Mouse (Mus musculus) heart, embryonic 14.5 days (tissue): ENCODE measurements around the gene Olfr666. TPM values are rescaled to one million over a fixed set of nuclear protein-coding genes. Genes with fewer than 3 reads are reported as not detected.
"Not testable (repeated sequence)": the region's sequence is repeated elsewhere in the genome, so short reads cannot be mapped to it uniquely, and the experiment has no call there.

Experiments used
- ATAC-seq: fragments of 200-750 bp; cut with Nextera tagmentation; 2 replicates; pipeline ENCODE4 v1.8.0; 2017; ENCODE audit warnings: low read depth, moderate TSS enrichment; ENCODE audit not compliant: insufficient number of reproducible peaks, insufficient read depth, low FRiP score
- H3K27ac ChIP-seq, 2 experiments: fragments of 200-500 bp in 1 of 2; fragments of 300-500 bp in 1 of 2; sonication (generic) in 1 of 2; replicated peaks in 1 of 2; 2 replicates each; pipeline ENCODE4 v1.5.1; 2012 to 2014; ENCODE audit warnings: low read depth in 2 of 2, low read length in 2 of 2, control low read depth in 1 of 2, mild to moderate bottlenecking in 1 of 2, mixed read lengths in 1 of 2; ENCODE audit not compliant: control insufficient read depth in 1 of 2, insufficient read depth in 1 of 2
- H3K27me3 ChIP-seq: fragments of 300-500 bp; sonication (generic); 2 replicates; pipeline ENCODE4 v1.6.1; 2014; ENCODE audit warnings: mild to moderate bottlenecking, low read length, control low read depth; ENCODE audit not compliant: control insufficient read depth, insufficient read depth
- H3K36me3 ChIP-seq: fragments of 300-500 bp; sonication (generic); 2 replicates; pipeline ENCODE4 v1.6.1; 2014; ENCODE audit warnings: mild to moderate bottlenecking, control low read depth, low read length, mixed read lengths; ENCODE audit not compliant: control insufficient read depth, insufficient read depth
- H3K4me1 ChIP-seq, 2 experiments: fragments of 200-500 bp in 1 of 2; fragments of 300-500 bp in 1 of 2; sonication (generic) in 1 of 2; 2 replicates each; pipeline ENCODE4 v1.6.1; 2012 to 2014; ENCODE audit warnings: low read length in 2 of 2, control low read depth in 1 of 2, mixed read lengths in 1 of 2; ENCODE audit not compliant: control insufficient read depth in 2 of 2, insufficient read depth in 2 of 2
- H3K4me2 ChIP-seq: fragments of 300-500 bp; sonication (generic); 2 replicates; pipeline ENCODE4 v1.6.1; 2014; ENCODE audit warnings: mild to moderate bottlenecking, low read length
- H3K4me3 ChIP-seq, 2 experiments: fragments of 200-500 bp in 1 of 2; fragments of 300-500 bp in 1 of 2; sonication (generic) in 1 of 2; 2 replicates each; pipeline ENCODE4 v1.5.1; 2012 to 2014; ENCODE audit warnings: low read length in 2 of 2, mild to moderate bottlenecking in 2 of 2, control low read depth in 1 of 2, low read depth in 1 of 2, moderate library complexity in 1 of 2; ENCODE audit not compliant: control insufficient read depth in 1 of 2, insufficient read depth in 1 of 2
- H3K9ac ChIP-seq: fragments of 300-500 bp; sonication (generic); 2 replicates; pipeline ENCODE4 v1.6.1; 2014; ENCODE audit warnings: mild to moderate bottlenecking, low read length
- H3K9me3 ChIP-seq: fragments of 300-500 bp; sonication (generic); 2 replicates; pipeline ENCODE4 v1.6.1; 2016; ENCODE audit warnings: low read length, control low read depth; ENCODE audit not compliant: control insufficient read depth
- WGBS: fragments of 180-500 bp; shearing (Covaris S2); extraction: QIAGEN DNeasy Blood & Tissue Kit; methylation state at CpG from one replicate; pipeline ENCODE4 v1.1.7; 2014; 5-methylcytosine and 5-hydroxymethylcytosine counted together
- polyA plus RNA-seq: library from polyadenylated mRNA; unstranded; fragments of >200 nt; fragmentation: Nextera tagmentation; extraction: Ambion mirVana; gene quantifications from 2 replicates; pipeline ENCODE4 v1.2.1, GENCODE M21; 2014

The Olfr666 gene
- polyA plus RNA-seq = not detected in 2 replicates

DNA sequence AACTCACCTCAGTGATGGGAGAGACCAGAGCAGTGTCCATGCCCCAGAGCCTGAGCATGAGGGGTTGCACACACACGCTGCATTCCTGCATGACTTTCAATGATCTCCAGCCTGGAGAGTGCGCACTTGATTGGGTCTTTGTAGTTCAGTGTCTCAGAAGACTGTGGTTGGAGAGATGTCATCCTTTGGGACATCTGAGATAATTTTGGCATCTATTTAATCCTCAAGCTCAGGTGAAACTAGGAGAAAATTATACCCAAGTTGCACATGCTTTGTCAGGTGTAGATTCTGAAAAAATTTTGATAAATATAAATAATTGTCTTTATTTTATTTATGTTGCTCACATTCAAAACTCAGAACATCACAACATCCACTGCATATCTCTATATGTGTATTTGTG is at the start of gene Olfr666:
Gene Olfr666 (minus strand): TSS at position 101 of the 400 bp plus-strand sequence.
- Histone ChIP-seq H3K27ac (no peak within 1 kb of the TSS), H3K4me2 (no peak within 1 kb of the TSS), H3K27me3 (no peaks in the 10 kb centered on the region), H3K4me3 (no peak within 1 kb of the TSS), H3K4me1 (no peaks in the 10 kb centered on the region), H3K9me3 (no peaks in the 10 kb centered on the region), H3K9ac (no peak within 1 kb of the TSS), H3K36me3 (no peaks in the 10 kb centered on the region)
- no peak for ATAC-seq
- 85% methylated on average over 2 of the region's 2 CpGs for WGBS

DNA sequence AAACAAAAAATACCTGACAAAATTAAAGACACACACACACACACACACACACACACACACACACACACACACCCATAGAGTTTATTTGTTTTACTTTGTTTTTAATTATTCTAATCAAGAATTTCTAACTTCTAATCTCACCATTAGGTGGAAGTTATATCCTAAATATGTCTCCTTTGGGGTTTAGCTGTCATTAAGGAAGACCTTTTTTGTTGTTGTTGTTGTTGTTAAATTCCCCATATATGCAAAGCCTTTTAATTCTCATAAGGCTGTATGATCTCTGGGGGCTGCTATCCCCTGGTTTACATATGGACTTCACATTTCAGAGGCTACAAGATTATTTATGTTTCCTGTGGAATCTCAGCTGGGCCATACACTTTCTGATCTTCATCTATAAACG is 38.2 kb upstream of the Olfr666 start, which contains the start of gene Olfr669:
Gene Olfr669 (plus strand): TSS at position 301 of the 400 bp plus-strand sequence.
- H3K9ac ChIP-seq = no peak within 1 kb of the TSS
- 76% methylated on average over 1 of the region's 1 CpGs for WGBS
- no peaks in the 10 kb centered on the region for H3K27me3 ChIP-seq
- H3K9me3 ChIP-seq = no peaks in the 10 kb centered on the region
- no peak for ATAC-seq
- H3K4me3 ChIP-seq = no peak within 1 kb of the TSS
- no peaks in the 10 kb centered on the region for H3K4me1 ChIP-seq
- H3K4me2 ChIP-seq = no peak within 1 kb of the TSS
- H3K27ac ChIP-seq = no peak within 1 kb of the TSS
- no peaks in the 10 kb centered on the region for H3K36me3 ChIP-seq

DNA sequence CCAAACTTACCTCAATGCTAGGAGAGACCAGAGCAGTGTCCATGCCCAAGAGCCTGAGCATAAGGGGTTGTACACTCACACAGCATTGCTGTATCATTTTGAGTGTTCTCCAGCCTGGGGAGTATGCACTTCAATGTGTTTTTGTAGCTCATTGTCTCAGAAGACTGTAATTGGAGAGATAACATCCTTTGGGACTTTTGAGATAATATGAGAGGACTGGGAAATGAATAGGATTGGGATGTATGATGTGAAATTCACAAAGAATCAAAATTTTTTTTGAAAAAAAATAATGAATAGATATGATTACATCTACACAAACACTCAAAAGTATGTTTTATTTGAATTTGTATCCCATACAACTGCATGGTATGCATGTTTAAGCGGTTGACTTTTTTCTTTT is 32.2 kb upstream of the Olfr666 start, which contains the start of gene Olfr668:
Gene Olfr668 (minus strand): TSS at position 101 of the 400 bp plus-strand sequence.
- Histone ChIP-seq H3K27me3 (no peaks in the 10 kb centered on the region), H3K9me3 (no peaks in the 10 kb centered on the region), H3K9ac (no peak within 1 kb of the TSS), H3K4me2 (no peak within 1 kb of the TSS), H3K27ac (no peak within 1 kb of the TSS), H3K36me3 (no peaks in the 10 kb centered on the region), H3K4me1 (no peaks in the 10 kb centered on the region), H3K4me3 (no peak within 1 kb of the TSS)
- WGBS = 63% methylated on average over 1 of the region's 1 CpGs
- ATAC-seq = no peak

DNA sequence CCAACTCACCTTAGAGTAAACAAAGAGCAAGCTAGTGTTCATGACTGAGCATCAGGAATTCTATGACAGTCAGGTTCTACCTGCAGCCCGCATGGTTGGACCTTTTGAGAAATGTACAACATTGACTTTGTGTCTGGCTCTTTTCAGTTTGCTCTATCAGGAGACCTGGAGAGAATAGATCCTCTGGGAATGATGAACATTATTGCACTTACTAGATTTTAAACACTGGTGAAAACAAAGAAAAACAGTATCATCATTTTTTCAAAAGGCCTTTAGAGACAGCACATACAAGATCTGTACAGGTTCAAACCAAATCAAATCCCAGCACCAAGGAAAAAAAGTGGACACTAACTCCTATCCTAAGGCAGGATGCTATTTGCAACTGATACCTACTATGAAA is 25.6 kb upstream of the Olfr666 start, which contains the start of gene Olfr667:
Gene Olfr667 (minus strand): TSS at position 101 of the 400 bp plus-strand sequence.
- Histone ChIP-seq H3K9me3 (no peaks in the 10 kb centered on the region), H3K27me3 (no peaks in the 10 kb centered on the region), H3K9ac (no peak within 1 kb of the TSS), H3K27ac (no peak within 1 kb of the TSS), H3K36me3 (no peaks in the 10 kb centered on the region), H3K4me1 (no peaks in the 10 kb centered on the region), H3K4me3 (no peak within 1 kb of the TSS), H3K4me2 (no peak within 1 kb of the TSS)
- no peak for ATAC-seq
- WGBS = 69% methylated on average over 1 of the region's 1 CpGs

DNA sequence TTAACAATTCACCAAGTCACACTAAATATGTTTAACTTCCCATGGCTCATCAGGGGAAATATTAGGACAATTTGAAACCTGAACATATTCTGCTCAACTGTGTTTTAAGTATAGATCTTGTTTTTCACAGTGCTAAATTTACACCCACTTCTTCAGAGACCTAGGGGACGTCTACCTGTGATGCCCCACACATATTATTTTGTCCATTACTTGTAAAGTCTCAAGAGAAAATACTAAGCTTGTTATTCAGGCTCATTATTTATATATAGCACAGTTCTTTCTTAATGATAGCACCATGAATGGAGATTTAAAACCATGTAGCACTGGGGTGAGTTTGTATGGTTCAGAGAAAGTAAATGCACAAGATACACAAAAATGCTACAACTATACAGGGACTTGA is 18.0 kb downstream of the Olfr666 start, which contains the start of gene Olfr665:
Gene Olfr665 (plus strand): TSS at position 301 of the 400 bp plus-strand sequence.
- no peaks in the 10 kb centered on the region for H3K36me3 ChIP-seq
- no peak for ATAC-seq
- 26% methylated on average over 1 of the region's 1 CpGs for WGBS

DNA sequence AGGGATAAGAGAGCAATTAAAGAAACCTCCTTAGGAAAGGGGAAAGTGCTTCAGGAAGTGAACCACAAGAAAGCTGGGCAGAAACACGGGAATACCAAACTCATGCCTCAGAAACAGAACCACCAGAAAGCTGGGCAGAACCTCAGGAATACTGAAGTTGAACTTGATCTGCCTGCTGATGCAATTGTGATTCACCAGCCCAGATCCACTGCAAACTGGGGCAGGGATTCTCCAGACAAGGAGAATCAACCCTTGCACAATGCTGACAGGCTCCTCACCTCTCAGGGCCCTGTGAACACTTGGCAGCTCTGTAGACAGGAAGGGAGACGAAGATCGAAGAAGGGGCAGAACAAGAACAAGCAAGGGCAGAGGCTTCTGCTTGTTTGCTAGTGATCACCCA is 34.4 kb downstream of the Olfr666 start:
- no peak for ATAC-seq
- no peak overlapping the region for H3K27ac ChIP-seq
- H3K4me2 ChIP-seq = no peak overlapping the region
- H3K9ac ChIP-seq = no peak overlapping the region
- H3K4me1 ChIP-seq = no peaks in the 10 kb centered on the region
- no peaks in the 10 kb centered on the region for H3K27me3 ChIP-seq
- H3K4me3 ChIP-seq = no peak overlapping the region
- H3K36me3 ChIP-seq = no peaks in the 10 kb centered on the region
- no peaks in the 10 kb centered on the region for H3K9me3 ChIP-seq
- WGBS = 76% methylated on average over 3 of the region's 3 CpGs

More for the DNA sequence above, 18.0 kb downstream of the Olfr666 start, which contains the start of gene Olfr665:
- H3K4me2 ChIP-seq = no peak within 1 kb of the TSS
- H3K27ac ChIP-seq = no peak within 1 kb of the TSS
- H3K27me3 ChIP-seq = no peaks in the 10 kb centered on the region
- H3K9ac ChIP-seq = no peak within 1 kb of the TSS
- no peaks in the 10 kb centered on the region for H3K4me1 ChIP-seq
- H3K9me3 ChIP-seq = 0 out of 2 replicates have a peak, but pooled peaks cover 3% of the 10 kb centered on the region
- H3K4me3 ChIP-seq = no peak within 1 kb of the TSS

DNA sequence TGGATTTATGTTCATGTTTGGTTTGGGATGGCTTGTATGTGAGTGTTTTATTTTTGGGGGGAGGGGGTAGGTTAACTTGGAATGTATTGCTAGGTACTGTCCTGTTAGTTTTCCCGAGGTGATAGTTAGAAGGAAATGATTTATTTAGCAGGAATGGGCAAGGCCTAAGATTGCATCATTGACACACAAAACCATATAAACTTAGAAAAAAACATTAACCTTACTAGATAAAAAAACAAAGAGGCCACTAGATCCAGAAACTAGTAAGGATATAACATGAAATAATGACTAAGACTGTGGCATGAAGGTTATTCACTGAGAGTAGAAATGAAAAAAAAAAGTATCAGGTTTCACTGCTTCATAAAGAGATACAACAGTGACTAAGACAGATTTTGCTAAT is 38.1 kb downstream of the Olfr666 start:
- H3K9me3 ChIP-seq = no peaks in the 10 kb centered on the region
- no peak overlapping the region for H3K27ac ChIP-seq
- 71% methylated on average over 1 of the region's 1 CpGs for WGBS
- no peak overlapping the region for H3K9ac ChIP-seq
- ATAC-seq = no peak
- H3K4me1 ChIP-seq = no peaks in the 10 kb centered on the region
- no peaks in the 10 kb centered on the region for H3K27me3 ChIP-seq
- no peak overlapping the region for H3K4me3 ChIP-seq
- no peaks in the 10 kb centered on the region for H3K36me3 ChIP-seq
- no peak overlapping the region for H3K4me2 ChIP-seq

DNA sequence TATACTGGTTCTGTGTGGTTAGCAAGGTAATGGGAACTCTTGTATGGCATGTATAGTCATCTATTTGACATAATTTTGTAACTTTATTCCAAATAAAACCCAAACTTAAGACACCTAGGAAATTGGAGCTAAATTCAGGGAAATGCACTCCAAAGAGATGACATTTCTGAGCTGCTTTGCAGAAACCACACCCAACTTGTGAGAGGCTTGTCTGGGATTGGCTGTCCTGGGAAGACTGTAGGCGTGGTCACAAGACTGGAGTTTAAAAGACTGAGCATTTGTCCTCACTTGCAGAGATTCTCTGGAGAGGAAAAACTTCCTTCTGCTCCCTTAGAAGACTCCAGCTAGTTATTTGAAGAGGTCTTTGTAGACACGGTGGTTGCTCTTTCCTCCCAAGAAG is 39.0 kb downstream of the Olfr666 start, which contains the start of gene Usp17la:
Gene Usp17la (plus strand): TSS at position 301 of the 400 bp plus-strand sequence.
- H3K9me3 ChIP-seq, H3K4me3 ChIP-seq, H3K4me2 ChIP-seq, H3K27me3 ChIP-seq, H3K9ac ChIP-seq, ATAC-seq, H3K4me1 ChIP-seq, H3K36me3 ChIP-seq, H3K27ac ChIP-seq: not testable (repeated sequence)
- 75% methylated on average over 2 of the region's 2 CpGs for WGBS
